Mouse (Mus musculus): ENCODE measurements at regions not wholly inside any gene's neighbourhood (a gene's known extent, or its start where the extent isn't known, plus 50 kb on each side); places are given as distances from the start of the nearest gene placed in this dataset.
"Not testable (repeated sequence)": the region's sequence is repeated elsewhere in the genome, so short reads cannot be mapped to it uniquely, and the experiment has no call there.

- in situ Hi-C loops (cut with MboI; ENCODE audit: low pct_unique_long_range_greater_than_20kb in 1 of 2, low sequenced_read_pairs in 2 of 2, unreplicated experiment in 1 of 2) = not testable (repeated sequence)
Measured at GRCm38 (mm10) chr12:115861759-115862158, 185.8 kb upstream of the Zfp386 start.

- in situ Hi-C loops (cut with MboI; ENCODE audit: low pct_unique_long_range_greater_than_20kb in 1 of 2, low sequenced_read_pairs in 2 of 2, unreplicated experiment in 1 of 2) = not testable (repeated sequence)
Measured at GRCm38 (mm10) chr12:115865059-115865756, 182.3 kb upstream of the Zfp386 start.

GRCm38 (mm10) chr12:115868631-115869030 is 178.9 kb upstream of the Zfp386 start:
- in situ Hi-C loops (cut with MboI; ENCODE audit: low pct_unique_long_range_greater_than_20kb in 1 of 2, low sequenced_read_pairs in 2 of 2, unreplicated experiment in 1 of 2) = not testable (repeated sequence)

- in situ Hi-C loops (cut with MboI; ENCODE audit: low pct_unique_long_range_greater_than_20kb in 1 of 2, low sequenced_read_pairs in 2 of 2, unreplicated experiment in 1 of 2) = not testable (repeated sequence)
Measured at GRCm38 (mm10) chr12:115872451-115872850, 175.1 kb upstream of the Zfp386 start.

GRCm38 (mm10) chr12:115873976-115874375 is 173.5 kb upstream of the Zfp386 start:
- in situ Hi-C loops (cut with MboI; ENCODE audit: low pct_unique_long_range_greater_than_20kb in 1 of 2, low sequenced_read_pairs in 2 of 2, unreplicated experiment in 1 of 2) = not testable (repeated sequence)

- in situ Hi-C loops (cut with MboI; ENCODE audit: low pct_unique_long_range_greater_than_20kb in 1 of 2, low sequenced_read_pairs in 2 of 2, unreplicated experiment in 1 of 2) = loop anchor here in 1 of 2 experiments (5.0 kb wide), 1 partner anchor 49 kb away; no protein-coding TSS in a partner anchor
Measured at GRCm38 (mm10) chr12:115883719-115884118, 163.8 kb upstream of the Zfp386 start.

- in situ Hi-C loops (cut with MboI; ENCODE audit: low pct_unique_long_range_greater_than_20kb in 1 of 2, low sequenced_read_pairs in 2 of 2, unreplicated experiment in 1 of 2) = no loop called here
Measured at GRCm38 (mm10) chr12:115887976-115888375, 159.5 kb upstream of the Zfp386 start.

- in situ Hi-C loops (cut with MboI; ENCODE audit: low pct_unique_long_range_greater_than_20kb in 1 of 2, low sequenced_read_pairs in 2 of 2, unreplicated experiment in 1 of 2) = not testable (repeated sequence)
Measured at GRCm38 (mm10) chr12:115892656-115893055, 154.9 kb upstream of the Zfp386 start.

GRCm38 (mm10) chr12:115912226-115912625 is 135.3 kb upstream of the Zfp386 start:
- in situ Hi-C loops (cut with MboI; ENCODE audit: low pct_unique_long_range_greater_than_20kb in 1 of 2, low sequenced_read_pairs in 2 of 2, unreplicated experiment in 1 of 2) = not testable (repeated sequence)

GRCm38 (mm10) chr12:115915420-115915819 is 132.1 kb upstream of the Zfp386 start:
- in situ Hi-C loops (cut with MboI; ENCODE audit: low pct_unique_long_range_greater_than_20kb in 1 of 2, low sequenced_read_pairs in 2 of 2, unreplicated experiment in 1 of 2) = not testable (repeated sequence)

- in situ Hi-C loops (cut with MboI; ENCODE audit: low pct_unique_long_range_greater_than_20kb in 1 of 2, low sequenced_read_pairs in 2 of 2, unreplicated experiment in 1 of 2) = not testable (repeated sequence)
Measured at GRCm38 (mm10) chr12:115920119-115920518, 127.4 kb upstream of the Zfp386 start.

- in situ Hi-C loops (cut with MboI; ENCODE audit: low pct_unique_long_range_greater_than_20kb in 1 of 2, low sequenced_read_pairs in 2 of 2, unreplicated experiment in 1 of 2) = not testable (repeated sequence)
Measured at GRCm38 (mm10) chr12:115923999-115924398, 123.5 kb upstream of the Zfp386 start.

GRCm38 (mm10) chr12:115925542-115925941 is 122.0 kb upstream of the Zfp386 start:
- in situ Hi-C loops (cut with MboI; ENCODE audit: low pct_unique_long_range_greater_than_20kb in 1 of 2, low sequenced_read_pairs in 2 of 2, unreplicated experiment in 1 of 2) = not testable (repeated sequence)

GRCm38 (mm10) chr12:115952325-115952724 is 95.2 kb upstream of the Zfp386 start:
- in situ Hi-C loops (cut with MboI; ENCODE audit: low pct_unique_long_range_greater_than_20kb in 1 of 2, low sequenced_read_pairs in 2 of 2, unreplicated experiment in 1 of 2) = not testable (repeated sequence)

- in situ Hi-C loops (cut with MboI; ENCODE audit: low pct_unique_long_range_greater_than_20kb in 1 of 2, low sequenced_read_pairs in 2 of 2, unreplicated experiment in 1 of 2) = not testable (repeated sequence)
Measured at GRCm38 (mm10) chr12:115955477-115956177, 91.9 kb upstream of the Zfp386 start.

GRCm38 (mm10) chr12:115963701-115964100 is 83.8 kb upstream of the Zfp386 start:
- in situ Hi-C loops (cut with MboI; ENCODE audit: low pct_unique_long_range_greater_than_20kb in 1 of 2, low sequenced_read_pairs in 2 of 2, unreplicated experiment in 1 of 2) = not testable (repeated sequence)

GRCm38 (mm10) chr12:115967522-115967921 is 80.0 kb upstream of the Zfp386 start:
- in situ Hi-C loops (cut with MboI; ENCODE audit: low pct_unique_long_range_greater_than_20kb in 1 of 2, low sequenced_read_pairs in 2 of 2, unreplicated experiment in 1 of 2) = not testable (repeated sequence)
